Mouse (Mus musculus) bone marrow macrophage, adult 2 months (primary cell): ENCODE measurements at regions not wholly inside any gene's neighbourhood (a gene's known extent, or its start where the extent isn't known, plus 50 kb on each side); places are given as distances from the start of the nearest gene placed in this dataset.

Experiments used
- CTCF ChIP-seq: IDR thresholded peaks from 2 replicates; pipeline ENCODE4 v1.5.1; 2012; ENCODE audit warnings: low read depth, mild to moderate bottlenecking, low read length, moderate library complexity
- POLR2A ChIP-seq: IDR thresholded peaks from 2 replicates; pipeline ENCODE4 v1.6.1; 2012; ENCODE audit warnings: mild to moderate bottlenecking, low read depth, low read length, borderline replicate concordance

DNA sequence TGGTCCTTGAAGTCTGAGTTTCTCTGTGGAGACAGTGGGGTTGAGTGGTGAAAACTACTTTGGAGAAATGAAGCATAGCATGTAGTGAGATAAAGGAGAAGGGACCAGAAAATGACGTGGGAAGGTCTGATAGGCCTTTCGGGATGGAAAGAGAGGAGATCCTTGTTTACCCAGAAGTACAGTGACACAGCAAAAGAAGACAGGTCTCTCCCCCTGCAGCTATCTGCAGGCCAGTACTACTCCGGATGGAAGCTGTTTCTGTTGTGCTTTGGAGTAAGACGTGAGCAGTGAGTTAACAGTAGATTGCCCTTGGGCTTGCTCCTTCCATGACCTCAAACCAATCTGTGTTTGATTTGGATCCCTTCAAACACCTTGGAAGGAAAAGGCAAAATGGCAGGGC is 1277.5 kb downstream of the Gsdmc2 start:
- no peak for TF ChIP-seq CTCF
- no peak for TF ChIP-seq POLR2A
